Mouse (Mus musculus) liver, embryonic 14.5 days (tissue): ENCODE data around the gene Mef2c.

Experiments
- CTCF ChIP-seq: IDR thresholded peaks from 2 replicates; pipeline ENCODE4 v1.5.1; 2016; ENCODE audit warnings: antibody characterized with exemption, low read depth, control low read depth
- EP300 ChIP-seq: IDR thresholded peaks from 2 replicates; pipeline ENCODE4 v1.6.1; 2016; ENCODE audit warnings: antibody characterized with exemption, low read depth

GRCm38 (mm10) chr13:83637666-83638065, 133.8 kb downstream of the Mef2c start:
- TF ChIP-seq CTCF (no peak), EP300 (no peak)
